Mouse (Mus musculus): Measurements from ENCODE around the gene Gm17651.

Gene Gm17651

DNA sequence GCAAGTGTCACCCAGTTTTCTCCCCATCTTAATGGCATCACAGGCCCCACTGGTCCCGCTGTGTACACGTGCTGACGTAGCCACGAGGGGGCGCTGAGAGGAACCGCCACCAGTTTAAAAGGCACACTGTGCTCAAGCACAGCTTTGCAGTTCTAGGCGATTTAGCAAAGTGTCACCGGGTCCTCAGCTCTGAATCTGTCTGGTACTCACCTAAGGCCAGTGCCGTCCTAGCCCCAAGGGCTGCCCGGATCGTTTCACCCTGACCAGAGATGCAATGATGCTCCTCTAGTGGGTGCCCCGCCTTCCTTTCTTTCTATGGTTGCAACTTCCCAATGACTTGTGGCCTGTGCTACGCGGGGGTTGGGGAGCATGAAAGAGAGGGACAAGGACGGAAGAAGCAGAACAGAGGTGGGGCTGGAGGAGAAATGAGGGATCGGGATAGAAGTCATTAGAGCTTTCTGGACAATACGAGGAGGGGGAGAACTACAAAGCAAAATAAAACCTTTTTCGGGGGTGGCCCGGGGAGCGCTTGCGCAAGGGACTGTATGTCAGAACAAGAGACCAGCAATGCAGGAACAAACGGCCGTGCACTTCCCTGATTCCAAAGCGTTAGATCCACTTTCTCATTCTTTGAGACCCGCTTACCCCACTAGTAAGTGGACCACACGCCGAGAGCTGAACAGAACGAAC is 6.3 kb upstream of the Gm17651 start:
- peak; percentile 92 for DNase-seq (ENCODE audit: low read depth)

DNA sequence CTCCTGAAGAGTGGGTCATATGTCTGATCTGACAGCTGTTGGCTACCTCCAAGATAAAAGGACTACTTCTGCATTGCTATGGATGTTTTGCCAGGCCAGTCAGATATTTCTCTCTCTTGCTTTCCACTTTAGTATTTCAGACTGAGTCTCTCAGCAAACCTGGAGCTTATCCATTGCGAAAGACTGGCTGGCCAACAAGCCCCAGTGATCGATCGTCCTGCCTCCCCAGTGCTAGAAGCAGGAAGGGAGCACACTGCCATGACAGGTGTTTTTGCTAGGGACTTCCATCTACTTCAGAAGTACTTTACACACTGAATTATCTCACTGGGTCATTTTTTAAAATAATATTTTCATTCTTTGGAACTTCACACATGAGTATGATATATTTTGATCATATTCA is 3.9 kb upstream of the Gm17651 start:
- no peak for DNase-seq (ENCODE audit: low read depth)

GRCm38 (mm10) chr3:97676126-97676525 is 1.6 kb upstream of the Gm17651 start:
- no peak for DNase-seq (ENCODE audit: low read depth)

GRCm38 (mm10) chr3:97667093-97667675 is 7.3 kb downstream of the Gm17651 start:
- DNase-seq (ENCODE audit: low read depth): no peak

- no peak for DNase-seq (ENCODE audit: low read depth)
Observed at GRCm38 (mm10) chr3:97666154-97666553, 8.3 kb downstream of the Gm17651 start.

DNA sequence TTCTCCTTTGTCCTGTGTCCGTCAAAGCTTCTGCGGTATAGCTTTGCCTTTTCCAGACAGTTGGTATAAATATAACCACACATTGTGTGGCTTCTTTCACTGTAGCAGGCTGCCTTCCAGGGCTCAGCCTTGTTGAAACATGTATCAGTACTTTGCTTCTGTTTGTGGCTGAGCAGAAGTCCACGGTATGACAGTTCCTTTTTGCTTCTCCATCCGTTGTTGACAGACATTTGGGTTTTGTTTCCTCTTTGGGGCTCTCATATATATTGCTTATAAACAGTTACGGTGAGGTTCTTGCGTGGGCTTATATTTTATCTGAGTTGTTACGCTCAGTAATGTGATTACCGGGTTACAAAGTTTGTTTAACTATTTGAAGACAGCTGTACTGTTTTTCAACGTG is 9.0 kb downstream of the Gm17651 start:
- DNase-seq (ENCODE audit: low read depth): no peak

- DNase-seq (ENCODE audit: low read depth): no peak
Observed at GRCm38 (mm10) chr3:97661206-97661605, 13.3 kb downstream of the Gm17651 start.

DNA sequence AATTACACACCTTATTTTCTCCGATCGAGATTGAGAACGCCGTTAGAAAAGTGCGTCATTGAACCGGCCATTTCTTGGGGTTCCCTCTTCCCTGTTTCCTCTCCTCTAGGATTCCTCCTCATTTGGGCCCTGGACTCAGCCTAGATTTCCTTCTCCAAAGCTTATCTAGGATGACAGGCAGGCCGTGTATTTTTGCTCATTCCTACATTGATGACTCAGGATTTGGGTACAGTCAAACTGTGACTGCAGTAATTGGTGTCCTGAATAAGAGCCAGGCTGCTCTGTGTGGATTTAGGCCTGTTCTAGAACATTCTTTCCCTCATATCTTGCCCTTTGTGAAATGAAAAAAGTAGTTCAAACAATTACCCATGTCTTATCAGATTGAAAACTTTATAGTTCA is 14.7 kb downstream of the Gm17651 start:
- DNase-seq (ENCODE audit: low read depth): no peak

GRCm38 (mm10) chr3:97658426-97659193 is 15.9 kb downstream of the Gm17651 start:
- DNase-seq (ENCODE audit: low read depth): no peak

DNA sequence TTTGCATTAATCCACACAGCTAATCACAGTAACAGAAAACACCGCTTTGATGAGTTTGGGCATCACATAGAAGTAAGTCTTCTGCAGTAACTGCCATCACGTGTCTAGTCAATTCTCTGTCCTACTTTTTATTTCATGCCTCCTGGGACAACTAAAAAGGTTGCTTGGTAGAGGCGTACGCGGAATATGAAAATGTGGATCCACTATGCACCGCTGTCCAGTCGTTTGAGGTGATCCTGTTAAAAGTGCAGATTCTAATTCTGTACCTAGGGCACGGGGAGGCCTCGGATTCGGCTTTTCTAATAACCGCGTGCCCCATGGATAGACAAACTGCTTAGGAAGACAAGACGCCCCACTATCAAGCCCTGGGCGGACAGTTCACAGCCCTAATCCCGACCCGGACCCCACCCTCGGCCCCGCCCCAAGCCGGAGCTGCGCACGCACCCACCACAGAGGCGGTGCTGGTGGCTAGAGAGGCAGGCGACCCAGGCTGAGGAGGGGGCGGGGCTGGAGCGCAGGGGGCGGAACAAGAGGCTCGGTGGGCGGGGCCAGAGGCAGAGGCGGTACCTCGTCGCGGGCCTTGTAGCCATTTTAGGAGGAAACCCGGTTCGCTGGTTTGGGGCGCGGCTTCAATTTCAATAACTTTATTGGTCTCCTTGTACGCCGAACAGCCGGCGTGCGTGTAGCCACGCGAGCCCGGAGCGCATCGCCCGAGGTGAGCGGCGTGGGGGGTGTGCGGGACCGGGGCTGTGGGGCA is 16.7 kb downstream of the Gm17651 start, which contains the start of gene Prkab2:
Gene Prkab2, plus strand, starts transcription at position 539 of the 757 bp plus-strand sequence.
- DNase-seq (ENCODE audit: low read depth): peak; percentile 98

- DNase-seq (ENCODE audit: low read depth): peak; percentile 58
Observed at GRCm38 (mm10) chr3:97654901-97655300, 19.6 kb downstream of the Gm17651 start.

DNA sequence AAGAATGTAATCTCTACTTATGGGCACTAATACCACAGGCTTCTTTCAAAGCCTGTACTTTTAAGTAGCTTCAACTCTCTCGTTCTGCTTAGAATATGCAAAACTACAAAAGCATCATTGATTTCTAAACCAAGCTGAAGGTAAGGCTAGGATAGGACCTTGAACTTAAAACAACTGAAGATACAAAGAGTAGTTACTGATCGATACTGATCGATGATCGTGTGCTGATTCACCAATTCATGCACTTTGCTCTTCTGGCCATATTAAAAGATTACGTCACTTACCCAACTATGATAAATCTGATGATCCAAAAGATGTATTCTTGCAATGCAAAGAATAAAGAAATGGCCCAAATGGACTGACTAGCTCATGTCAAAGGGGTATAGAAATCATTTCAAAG is 20.7 kb downstream of the Gm17651 start:
- no peak for DNase-seq (ENCODE audit: low read depth)

GRCm38 (mm10) chr3:97651604-97652003 is 22.9 kb downstream of the Gm17651 start:
- DNase-seq (ENCODE audit: low read depth): no peak

DNA sequence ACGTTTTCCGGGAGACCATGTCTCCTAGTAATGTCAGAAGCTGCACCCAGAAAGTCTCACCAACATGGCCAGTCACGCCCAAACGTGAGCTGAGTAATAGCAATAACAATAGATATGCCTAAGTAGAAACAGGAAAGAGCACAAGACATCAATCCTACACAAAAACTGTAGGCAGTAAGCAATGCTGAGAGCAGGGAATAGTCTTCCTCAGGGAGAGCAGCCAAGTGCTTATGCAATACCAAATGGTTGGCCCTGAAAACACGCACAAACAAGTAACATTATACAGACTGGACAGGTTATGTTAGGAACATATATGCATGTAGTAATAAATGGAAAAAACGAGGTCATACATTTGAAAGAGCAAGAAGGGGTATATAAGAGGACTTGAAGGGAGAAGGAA is 25.0 kb downstream of the Gm17651 start:
- no peak for DNase-seq (ENCODE audit: low read depth)

GRCm38 (mm10) chr3:97649022-97649421 is 25.5 kb downstream of the Gm17651 start:
- DNase-seq (ENCODE audit: low read depth): no peak

GRCm38 (mm10) chr3:97648518-97648917 is 26.0 kb downstream of the Gm17651 start:
- no peak for DNase-seq (ENCODE audit: low read depth)

GRCm38 (mm10) chr3:97642001-97642400 is 32.5 kb downstream of the Gm17651 start:
- DNase-seq (ENCODE audit: low read depth): no peak

GRCm38 (mm10) chr3:97641396-97641795 is 33.1 kb downstream of the Gm17651 start:
- no peak for DNase-seq (ENCODE audit: low read depth)

- no peak for DNase-seq (ENCODE audit: low read depth)
Observed at GRCm38 (mm10) chr3:97634288-97634761, 40.2 kb downstream of the Gm17651 start.

DNA sequence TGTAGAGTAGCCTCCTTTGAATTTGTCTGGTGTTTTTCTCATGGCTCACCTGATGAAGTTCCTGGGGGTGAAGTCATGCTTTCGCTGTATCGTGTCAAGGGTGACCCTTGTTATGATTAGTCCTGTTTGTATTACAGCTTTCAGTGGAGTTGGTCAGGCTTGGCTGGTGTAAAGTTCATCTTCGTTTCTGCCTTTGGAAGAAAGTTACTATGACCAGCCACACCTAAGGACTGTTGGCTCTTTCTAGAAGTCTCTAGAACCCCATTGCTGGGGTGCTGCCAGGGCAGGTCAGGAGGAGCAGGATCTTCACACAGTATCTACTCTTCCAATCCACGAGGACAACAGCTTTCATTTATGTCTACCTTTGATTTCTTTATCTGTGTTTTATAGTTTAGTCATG is 41.0 kb downstream of the Gm17651 start:
- DNase-seq (ENCODE audit: low read depth): no peak

- no peak for DNase-seq (ENCODE audit: low read depth)
Observed at GRCm38 (mm10) chr3:97631258-97631860, 43.1 kb downstream of the Gm17651 start.

- DNase-seq (ENCODE audit: low read depth): no peak
Observed at GRCm38 (mm10) chr3:97630746-97631145, 43.7 kb downstream of the Gm17651 start.
